Mouse (Mus musculus) spleen, adult 18-20 months (tissue): ENCODE measurements around the gene Tanc2.

Experiments
- DNase-seq, 2 experiments: peaks; one replicate each; pipeline ENCODE4 v3.0.0; 2022; ENCODE audit warnings: mixed read lengths in 2 of 2

Gene Tanc2

GRCm38 (mm10) chr11:105928171-105928570, 338.4 kb downstream of the Tanc2 start:
- no peak for DNase-seq

GRCm38 (mm10) chr11:105931380-105931779, 341.6 kb downstream of the Tanc2 start:
- no peak for DNase-seq

GRCm38 (mm10) chr11:105933746-105934145, 344.0 kb downstream of the Tanc2 start:
- no peak for DNase-seq

DNA sequence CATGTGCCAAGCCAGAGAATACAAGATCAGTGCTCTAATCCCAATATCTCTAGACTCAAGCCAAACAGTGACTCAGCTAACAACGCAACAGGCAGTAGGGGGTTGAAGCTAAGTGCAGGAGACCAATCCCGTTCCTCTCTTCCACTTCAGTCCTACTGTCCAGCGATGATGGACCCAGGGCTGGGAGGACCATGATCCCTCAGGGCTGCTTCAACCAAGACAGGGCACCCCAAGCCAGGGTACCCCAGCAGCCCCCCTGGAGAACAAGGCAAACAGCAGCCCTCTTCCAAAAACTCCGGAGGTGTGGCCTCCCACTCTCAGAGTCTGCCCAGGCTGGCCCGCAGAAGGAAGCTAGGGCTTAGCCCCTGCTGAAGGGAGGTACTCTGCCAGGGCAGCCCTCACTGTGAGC, 344.5 kb downstream of the Tanc2 start:
- no peak for DNase-seq

GRCm38 (mm10) chr11:105934816-105935215, 345.0 kb downstream of the Tanc2 start:
- no peak for DNase-seq

- no peak for DNase-seq
Measured at GRCm38 (mm10) chr11:105935496-105935895, 345.7 kb downstream of the Tanc2 start.

GRCm38 (mm10) chr11:105936200-105936599, 346.4 kb downstream of the Tanc2 start:
- no peak for DNase-seq

DNA sequence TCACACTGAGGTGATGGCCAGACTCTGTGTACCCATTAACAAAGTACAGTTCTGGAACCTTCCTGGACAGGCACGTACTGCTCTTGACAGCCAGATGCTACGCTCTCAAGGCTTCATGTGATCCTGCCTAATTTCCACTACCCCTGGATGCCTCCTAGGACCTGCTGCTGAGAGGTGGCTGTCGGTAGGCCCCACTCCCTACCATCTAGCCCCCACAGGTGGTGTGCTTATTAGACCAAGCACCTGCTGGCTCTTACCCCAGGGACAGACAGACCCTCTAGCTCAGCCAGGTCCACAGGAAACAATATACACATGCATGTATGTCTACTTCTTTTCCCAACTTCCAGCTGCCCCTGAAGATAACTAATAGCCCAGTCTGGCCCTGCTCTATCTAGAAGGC, 347.2 kb downstream of the Tanc2 start:
- no peak for DNase-seq

DNA sequence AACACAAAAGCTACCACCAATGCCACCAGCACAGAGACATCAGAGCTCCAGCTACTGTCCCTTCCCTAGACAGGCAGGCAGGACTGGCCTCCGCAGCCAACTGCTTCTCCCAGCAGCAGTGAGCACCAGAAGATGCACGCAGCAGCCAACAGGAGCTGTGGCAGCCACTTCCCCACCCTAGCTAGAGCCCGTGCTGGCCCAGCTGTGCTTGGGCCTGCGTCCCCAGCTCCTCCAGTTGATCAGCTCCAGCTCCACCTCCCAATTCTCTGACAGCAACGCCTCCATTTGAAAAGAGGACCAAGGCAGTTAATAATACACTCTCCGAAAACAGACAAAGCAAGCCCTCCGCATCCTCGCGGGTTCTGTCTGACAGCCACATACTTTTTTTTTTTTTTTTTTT, 349.0 kb downstream of the Tanc2 start:
- no peak for DNase-seq

GRCm38 (mm10) chr11:105941973-105942372, 352.2 kb downstream of the Tanc2 start:
- DNase-seq: no peak

DNA sequence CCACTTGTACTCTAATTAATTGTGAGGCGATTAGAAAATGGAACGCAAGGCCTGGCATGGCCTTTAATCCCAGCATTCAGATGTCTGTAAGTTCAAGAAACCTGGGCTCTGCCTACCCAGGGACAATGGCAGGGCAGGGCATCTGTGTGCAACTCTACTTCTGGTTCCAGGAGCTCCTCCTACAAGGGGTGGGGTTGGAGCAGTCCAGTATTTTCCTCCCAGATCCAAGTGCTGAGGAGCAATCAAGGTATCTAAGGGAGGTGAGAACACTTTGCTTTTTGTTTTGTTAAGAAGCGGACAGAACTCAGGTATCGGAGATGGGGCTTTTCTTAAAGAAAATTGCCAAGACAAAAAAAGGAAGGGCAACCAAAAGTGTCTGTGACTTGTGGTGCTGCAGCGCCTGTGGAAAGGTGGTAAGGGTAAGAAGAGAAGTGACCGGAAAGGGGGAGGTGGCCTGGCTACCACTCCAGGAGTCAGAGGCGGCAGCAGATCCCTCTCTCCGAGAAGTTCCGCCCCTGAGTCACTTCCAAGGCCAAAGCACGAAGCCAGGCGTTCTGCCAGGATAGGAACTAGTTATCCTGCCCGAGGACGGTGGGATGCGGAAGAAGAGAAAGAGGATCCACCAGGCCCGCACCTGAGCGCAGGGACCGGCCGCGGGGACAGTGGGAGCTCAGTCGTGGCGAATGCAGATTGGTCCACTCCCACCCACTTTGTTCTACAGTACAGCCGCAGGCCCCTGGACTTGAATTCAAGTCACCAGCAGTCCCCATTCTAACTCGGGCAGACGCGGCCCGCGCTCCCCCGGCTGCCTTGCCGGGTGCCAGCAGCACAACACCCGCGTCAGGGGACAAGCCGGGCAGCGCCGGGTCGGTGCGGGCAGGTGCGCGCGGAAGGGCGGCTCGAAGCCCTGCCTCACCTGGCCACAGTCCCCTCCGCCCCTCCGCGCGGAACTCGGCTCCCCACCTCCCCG, 353.6 kb downstream of the Tanc2 start:
- DNase-seq: no peak

- peak; percentile 19 to 40 for DNase-seq
Measured at GRCm38 (mm10) chr11:105944126-105944621, 354.4 kb downstream of the Tanc2 start.

GRCm38 (mm10) chr11:105944770-105945672, 355.2 kb downstream of the Tanc2 start:
- DNase-seq: no peak

GRCm38 (mm10) chr11:105946694-105947154, 356.9 kb downstream of the Tanc2 start:
- no peak for DNase-seq

- no peak for DNase-seq
Measured at GRCm38 (mm10) chr11:105948255-105948654, 358.5 kb downstream of the Tanc2 start.

DNA sequence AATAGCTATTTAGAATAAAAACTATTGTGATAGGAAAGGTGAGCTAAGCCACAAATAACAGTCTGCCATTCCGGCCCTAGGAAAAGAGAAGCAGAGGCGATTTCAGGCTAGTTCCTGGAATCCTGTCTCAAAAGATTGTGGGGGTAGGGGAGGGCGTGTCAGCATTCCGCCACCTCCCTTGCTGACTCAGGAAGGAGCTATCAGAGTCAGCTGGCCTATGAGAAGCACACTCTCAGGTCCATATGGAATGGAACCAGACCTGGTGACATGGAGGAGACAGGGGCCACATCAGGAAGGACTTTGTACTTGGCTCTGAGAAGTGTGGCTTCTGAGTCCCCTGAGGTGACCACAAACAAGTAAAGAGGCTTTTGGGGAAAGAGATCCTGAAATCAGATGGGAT, 360.7 kb downstream of the Tanc2 start:
- no peak for DNase-seq

DNA sequence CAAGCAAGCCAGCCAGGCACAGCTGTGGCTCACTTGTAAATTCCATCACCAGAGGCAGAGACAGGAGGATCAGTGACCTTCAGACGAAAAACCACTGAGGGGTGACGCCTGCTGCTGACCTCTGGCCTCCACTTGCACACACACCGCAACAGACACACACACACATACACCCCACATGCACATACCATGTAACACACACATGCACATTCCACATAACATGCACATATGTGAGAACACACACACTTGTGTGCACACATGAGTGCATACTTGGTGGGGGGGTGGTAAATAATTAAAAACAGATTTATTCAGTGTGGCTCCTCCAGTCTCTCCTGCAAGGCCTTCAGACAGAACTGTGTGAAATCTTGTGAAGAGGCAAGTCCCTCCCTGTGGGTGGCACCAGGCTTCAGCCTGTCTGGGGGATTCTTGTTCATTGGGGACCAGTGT, 361.8 kb downstream of the Tanc2 start:
- DNase-seq: no peak

- DNase-seq: no peak
Measured at GRCm38 (mm10) chr11:105952111-105952510, 362.3 kb downstream of the Tanc2 start.

DNA sequence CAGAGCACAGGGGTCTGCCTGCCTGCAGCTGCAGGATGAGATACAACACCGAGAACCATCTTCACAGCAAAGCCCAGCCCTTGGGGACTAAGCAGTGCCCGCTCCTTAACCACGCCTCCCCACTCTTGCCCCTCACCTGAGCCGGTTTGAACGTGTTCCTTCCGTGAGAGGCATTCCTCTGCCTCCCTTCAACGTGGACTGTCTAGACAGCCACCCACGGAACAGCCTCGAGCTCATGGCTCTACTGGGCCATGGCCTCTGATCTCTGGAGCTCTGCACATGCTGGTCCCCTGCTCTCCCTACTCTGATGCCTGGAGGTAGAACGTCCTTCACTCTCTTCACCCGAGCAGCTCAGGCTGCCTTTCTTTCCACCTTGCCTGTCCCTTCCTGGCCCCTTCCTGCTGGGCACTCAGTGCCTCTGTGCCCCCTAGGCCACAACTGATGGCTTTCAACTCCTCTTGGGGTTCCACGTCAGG, 363.2 kb downstream of the Tanc2 start, which contains the start of gene Cyb561:
Cyb561 (minus strand) TSS at position 426 of the 476 bp plus-strand sequence.
- no peak for DNase-seq

DNA sequence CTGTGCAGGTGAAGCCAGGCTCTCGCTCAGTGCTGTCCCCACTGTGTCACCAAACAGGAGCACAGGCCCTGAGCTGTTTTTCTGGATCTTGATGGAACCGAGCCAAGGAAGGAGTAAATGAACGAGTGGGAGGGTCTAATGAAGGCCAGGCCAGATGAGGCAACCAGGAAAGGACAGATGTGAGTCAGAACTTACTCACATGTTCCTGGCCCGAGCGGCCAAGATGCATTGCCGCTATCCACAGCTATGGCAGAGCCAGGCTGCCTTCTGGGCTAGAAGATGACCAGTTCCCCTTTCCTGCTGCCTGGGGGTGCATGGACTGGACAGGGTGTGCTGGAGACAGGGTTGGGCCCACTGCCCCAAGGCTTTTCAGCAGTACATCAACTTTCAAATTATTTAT, 363.6 kb downstream of the Tanc2 start:
- no peak for DNase-seq

- DNase-seq: no peak
Measured at GRCm38 (mm10) chr11:105955815-105956430, 366.1 kb downstream of the Tanc2 start.

GRCm38 (mm10) chr11:105957501-105957900, 367.7 kb downstream of the Tanc2 start:
- DNase-seq: no peak
